Mouse (Mus musculus) G1E (cell line): ENCODE measurements at regions not wholly inside any gene's neighbourhood (a gene's known extent, or its start where the extent isn't known, plus 50 kb on each side); places are given as distances from the start of the nearest gene placed in this dataset.

Source experiments
- CTCF ChIP-seq: IDR thresholded peaks from 2 replicates; pipeline ENCODE4 v1.5.1; 2012; ENCODE audit warnings: low read depth, low read length, inconsistent platforms, mixed read lengths
- POLR2AphosphoS5 ChIP-seq: IDR thresholded peaks from 2 replicates; pipeline ENCODE4 v1.6.1; 2012; ENCODE audit warnings: low read depth, low read length, inconsistent platforms; ENCODE audit not compliant: insufficient replicate concordance
- TAL1 ChIP-seq: conservative IDR thresholded peaks from 2 replicates; pipeline ENCODE4 v1.6.1; 2012; ENCODE audit warnings: low read depth, low read length, inconsistent platforms, mixed read lengths

GRCm38 (mm10) chr8:36027586-36027985 lies 262.0 kb downstream of the Gm19410 start:
- TF ChIP-seq CTCF = no peak
- TF ChIP-seq TAL1 = no peak
- no peak for TF ChIP-seq POLR2AphosphoS5
